Mouse (Mus musculus): Measurements from ENCODE around the gene Rgs7.

DNA sequence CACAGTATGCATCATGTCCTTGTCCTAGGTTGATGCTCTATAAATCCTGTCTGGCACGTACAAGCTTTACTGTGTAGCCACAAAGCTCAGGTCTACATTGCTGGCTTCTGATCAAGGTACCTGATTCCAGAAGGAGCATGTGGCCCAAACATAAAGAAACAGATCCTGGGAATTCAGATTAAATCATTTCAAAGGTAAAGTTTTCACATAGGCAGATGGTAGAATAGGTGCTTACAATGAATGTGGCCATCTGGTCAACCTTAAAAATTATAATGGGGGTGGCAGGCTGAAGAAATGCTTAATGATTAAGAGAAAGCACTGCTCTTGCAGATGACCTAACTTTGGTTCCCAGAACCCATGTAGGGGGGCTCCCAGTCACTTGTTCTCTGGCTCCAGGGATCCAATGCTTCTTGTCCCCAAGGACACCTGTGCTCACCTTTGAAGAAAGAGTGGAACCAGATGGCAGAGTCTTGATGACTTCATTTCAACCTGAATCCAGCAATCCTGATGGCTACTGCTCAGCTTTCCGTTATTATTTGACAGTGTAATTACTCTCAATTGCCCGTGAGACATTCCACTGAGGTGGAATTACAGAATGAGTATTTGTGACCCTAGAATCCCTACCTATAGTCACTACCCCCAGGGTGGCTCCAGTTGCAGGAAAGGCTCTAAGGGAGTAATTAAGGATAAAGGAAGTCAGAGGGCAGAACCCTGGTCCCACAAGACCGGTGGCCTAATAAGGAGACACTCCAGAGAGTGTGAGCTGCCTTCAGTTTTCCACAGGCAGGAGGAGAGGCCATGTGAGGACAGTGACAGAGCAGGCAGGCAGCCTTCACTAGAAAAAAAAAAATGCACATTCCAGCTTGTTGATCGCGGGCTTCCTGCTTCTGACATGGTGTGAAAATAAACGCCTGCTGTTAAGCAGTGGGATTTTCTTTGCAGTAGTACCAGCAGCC is 132.6 kb downstream of the Rgs7 start:
- TF ChIP-seq CTCF (IDR thresholded peaks at IDR 0.05; ENCODE audit: borderline replicate concordance, insufficient read depth, low read depth, low read length) = no peak
- TF ChIP-seq POLR2A (IDR thresholded peaks at IDR 0.05; ENCODE audit: borderline replicate concordance, insufficient read depth, low read length) = no peak

Data from cerebellum, adult 2 months (tissue).